Mouse (Mus musculus) hindbrain, embryonic 16.5 days (tissue): ENCODE results near the gene Hist1h1e. TPM values are rescaled to one million over a fixed set of nuclear protein-coding genes. Genes with fewer than 3 reads are reported as not detected.
"Not testable (repeated sequence)": the region's sequence is repeated elsewhere in the genome, so short reads cannot be mapped to it uniquely, and the experiment has no call there.

Experiments used
- ATAC-seq: fragments of 200-750 bp; cut with Nextera tagmentation; 2 replicates; pipeline ENCODE4 v1.8.0; 2017; ENCODE audit warnings: moderate TSS enrichment, moderate library complexity
- H3K27ac ChIP-seq: fragments of 300-500 bp; sonication (generic); 2 replicates; pipeline ENCODE4 v1.5.1; 2014; ENCODE audit warnings: low read depth, mild to moderate bottlenecking, control low read depth, low read length, moderate library complexity
- H3K27me3 ChIP-seq: fragments of 300-500 bp; sonication (generic); replicated peaks from 2 replicates; pipeline ENCODE4 v1.6.1; 2014; ENCODE audit warnings: low read length; ENCODE audit not compliant: control insufficient read depth, insufficient read depth
- H3K36me3 ChIP-seq: fragments of 300-500 bp; sonication (generic); 2 replicates; pipeline ENCODE4 v1.6.1; 2014; ENCODE audit warnings: mild to moderate bottlenecking, low read length, moderate library complexity, mixed read lengths; ENCODE audit not compliant: control insufficient read depth, insufficient read depth
- H3K4me1 ChIP-seq: fragments of 300-500 bp; sonication (generic); 2 replicates; pipeline ENCODE4 v1.6.1; 2014; ENCODE audit warnings: low read depth, low read length; ENCODE audit not compliant: control insufficient read depth, insufficient read depth
- H3K4me2 ChIP-seq: fragments of 300-500 bp; sonication (generic); 2 replicates; pipeline ENCODE4 v1.6.1; 2014; ENCODE audit warnings: mild to moderate bottlenecking, low read length, control low read depth, moderate library complexity
- H3K4me3 ChIP-seq: fragments of 300-500 bp; sonication (generic); 2 replicates; pipeline ENCODE4 v1.5.1; 2014; ENCODE audit warnings: mild to moderate bottlenecking, low read length, control low read depth, moderate library complexity
- H3K9ac ChIP-seq: fragments of 300-500 bp; sonication (generic); 2 replicates; pipeline ENCODE4 v1.6.1; 2014; ENCODE audit warnings: low read depth, mild to moderate bottlenecking, control low read depth, low read length, moderate library complexity
- H3K9me3 ChIP-seq: fragments of 300-500 bp; sonication (generic); 2 replicates; pipeline ENCODE4 v1.6.1; 2014; ENCODE audit warnings: mild to moderate bottlenecking, low read length, moderate library complexity; ENCODE audit not compliant: control insufficient read depth
- WGBS: fragments of 180-500 bp; shearing (Covaris S2); extraction: QIAGEN DNeasy Blood & Tissue Kit; methylation state at CpG from one replicate; pipeline ENCODE4 v1.1.7; 2014; 5-methylcytosine and 5-hydroxymethylcytosine counted together
- polyA plus RNA-seq: library from polyadenylated mRNA; unstranded; fragments of >200 nt; fragmentation: Nextera tagmentation; extraction: Ambion mirVana; gene quantifications from 2 replicates; pipeline ENCODE4 v1.2.1, GENCODE M21; 2015

The Hist1h1e gene
- polyA plus RNA-seq, 1 experiment from 2014 or later = 5.0 TPM

DNA sequence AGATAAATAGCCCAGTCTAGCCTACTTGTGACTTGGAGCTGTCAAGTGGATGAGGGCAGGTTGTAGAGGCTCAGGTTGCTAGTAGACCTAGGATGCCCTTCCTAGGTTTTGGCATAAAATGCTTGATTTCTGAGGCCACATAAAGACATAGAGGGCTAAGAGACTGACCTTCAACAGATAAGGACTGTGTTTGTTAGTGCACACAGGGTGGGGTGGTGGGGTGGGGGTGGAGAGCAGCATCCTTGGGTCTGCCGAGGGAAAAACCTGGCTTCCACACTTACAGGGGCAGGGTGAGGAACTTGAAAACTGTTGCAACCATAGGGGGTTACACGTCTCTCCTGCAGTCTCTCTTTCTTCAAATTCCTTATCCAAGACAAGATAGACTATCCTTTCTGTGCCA, 27.2 kb downstream of the Hist1h1e start:
- Histone ChIP-seq H3K27me3 (no peaks in the 10 kb centered on the region), H3K36me3 (no peaks in the 10 kb centered on the region), H3K4me1 (no peaks in the 10 kb centered on the region), H3K27ac (no peak overlapping the region), H3K9ac (no peak overlapping the region), H3K9me3 (no peaks in the 10 kb centered on the region), H3K4me3 (no peak overlapping the region), H3K4me2 (no peak overlapping the region)
- no peak for ATAC-seq
- WGBS = 92% methylated on average over 2 of the region's 2 CpGs

DNA sequence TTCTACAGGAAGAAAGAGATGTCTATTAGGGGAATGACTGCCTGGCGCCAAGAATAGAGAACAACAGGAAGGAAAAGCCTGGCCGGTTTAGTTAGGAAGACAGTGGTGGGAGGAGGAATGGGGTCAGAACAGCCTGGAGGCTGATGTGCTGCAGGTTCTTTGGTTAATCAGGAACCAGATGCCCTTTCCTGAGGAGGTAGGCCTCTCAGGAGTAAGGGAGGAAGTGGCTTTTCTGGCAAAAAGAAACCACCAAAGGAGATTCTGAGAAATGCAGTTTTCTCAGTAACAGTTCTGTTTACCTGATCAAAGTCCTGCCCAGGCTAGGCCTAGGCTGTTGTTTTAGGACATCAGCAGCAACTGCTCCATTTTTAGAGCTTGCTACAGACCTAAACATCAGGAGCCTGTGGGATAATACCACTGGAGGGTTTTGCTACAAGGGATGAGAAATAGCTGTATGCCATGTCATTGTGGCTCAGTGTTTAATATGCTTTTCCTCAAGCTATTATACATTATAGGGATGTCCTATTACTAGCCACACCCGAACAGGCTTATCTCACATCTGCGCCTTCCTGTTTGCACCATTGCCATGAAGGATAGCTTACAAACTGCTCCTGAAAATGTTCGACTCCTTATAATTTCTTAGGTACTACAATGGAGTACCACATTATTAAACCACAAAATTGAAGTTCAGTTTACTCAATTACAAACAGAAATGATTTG, 29.1 kb downstream of the Hist1h1e start:
- no peaks in the 10 kb centered on the region for H3K9me3 ChIP-seq
- H3K4me3 ChIP-seq = no peak overlapping the region
- H3K36me3 ChIP-seq = no peaks in the 10 kb centered on the region
- no peak overlapping the region for H3K9ac ChIP-seq
- 85% methylated on average over 5 of the region's 5 CpGs for whole genome bisulfite sequencing
- no peak overlapping the region for H3K27ac ChIP-seq
- no peak for ATAC-seq
- H3K4me2 ChIP-seq = no peak overlapping the region
- H3K4me1 ChIP-seq = no peaks in the 10 kb centered on the region
- no peaks in the 10 kb centered on the region for H3K27me3 ChIP-seq

DNA sequence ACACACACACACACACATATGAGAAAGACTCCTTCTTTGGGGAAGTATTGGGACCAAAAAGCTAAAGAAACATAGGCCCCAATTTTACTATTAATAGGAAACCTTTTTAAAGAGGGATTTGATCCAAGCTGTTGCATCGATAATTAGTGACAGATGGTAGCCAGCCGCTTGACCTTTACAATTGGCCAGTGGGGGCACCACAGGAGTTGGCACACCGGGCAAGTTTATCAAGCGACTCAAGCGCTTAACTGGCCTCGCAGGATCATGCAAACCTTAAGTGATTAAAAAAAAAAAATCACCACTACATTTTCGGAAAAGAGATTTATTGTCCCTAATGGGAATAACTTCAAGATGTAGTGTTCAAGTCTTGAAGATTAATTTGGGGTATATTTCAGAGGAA, 29.7 kb downstream of the Hist1h1e start:
- 81% methylated on average over 7 of the region's 7 CpGs for WGBS
- no peaks in the 10 kb centered on the region for H3K36me3 ChIP-seq

DNA sequence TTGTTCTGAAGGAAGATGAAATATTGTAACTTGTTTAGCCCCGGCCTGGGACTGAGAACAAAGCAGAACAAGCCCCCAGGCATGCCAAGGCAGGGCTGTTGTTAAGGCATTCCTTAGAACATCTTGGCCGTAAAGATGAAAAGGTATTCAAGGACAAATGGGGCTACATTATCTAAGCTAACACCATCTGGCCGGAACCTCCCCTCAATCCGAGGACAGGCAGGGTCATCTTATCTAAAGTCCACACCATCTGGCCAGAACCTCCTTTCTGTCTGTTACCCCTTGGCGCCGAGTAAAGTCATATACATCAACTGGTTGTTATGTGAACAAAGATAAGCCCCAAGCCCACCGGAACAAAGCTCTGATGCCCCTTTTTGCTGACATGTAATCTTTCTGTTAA, 30.5 kb downstream of the Hist1h1e start:
- WGBS = 91% methylated on average over 7 of the region's 7 CpGs

More for the DNA sequence above, 29.7 kb downstream of the Hist1h1e start:
- Histone ChIP-seq H3K4me3 (no peak overlapping the region), H3K27ac (no peak overlapping the region), H3K9ac (no peak overlapping the region), H3K27me3 (no peaks in the 10 kb centered on the region), H3K4me1 (no peaks in the 10 kb centered on the region), H3K4me2 (no peak overlapping the region), H3K9me3 (no peaks in the 10 kb centered on the region)
- no peak for ATAC-seq

DNA sequence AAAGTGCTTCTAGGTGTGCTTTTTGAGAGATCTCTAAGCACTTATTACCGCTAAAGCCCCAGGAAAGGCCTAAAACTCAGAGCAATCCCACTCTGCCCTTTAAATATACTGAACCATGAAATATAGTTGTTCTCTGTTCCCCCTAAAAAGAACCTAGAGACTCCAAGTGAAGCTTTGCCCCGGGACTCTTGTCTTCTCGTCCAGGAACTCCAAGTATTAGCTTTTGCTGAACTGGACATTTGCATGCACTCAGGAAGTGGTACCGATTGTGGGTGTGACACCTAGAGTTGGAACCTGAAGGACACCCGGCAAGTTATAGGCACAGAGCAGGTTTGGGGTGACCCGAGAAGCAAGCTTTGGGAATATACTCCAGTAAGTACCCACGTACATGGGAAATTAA, 31.2 kb downstream of the Hist1h1e start:
- Histone ChIP-seq H3K4me2 (no peak overlapping the region), H3K4me1 (peaks cover 7% of the 10 kb centered on the region), H3K27me3 (no peaks in the 10 kb centered on the region), H3K36me3 (no peaks in the 10 kb centered on the region), H3K9me3 (no peaks in the 10 kb centered on the region), H3K4me3 (no peak overlapping the region), H3K27ac (no peak overlapping the region), H3K9ac (no peak overlapping the region)
- 97% methylated on average over 7 of the region's 7 CpGs for WGBS
- no peak for ATAC-seq

More for the DNA sequence above, 30.5 kb downstream of the Hist1h1e start:
- not testable (repeated sequence) for H3K4me3 ChIP-seq, H3K27me3 ChIP-seq, H3K9me3 ChIP-seq, H3K4me1 ChIP-seq, ATAC-seq, H3K9ac ChIP-seq, H3K27ac ChIP-seq, H3K36me3 ChIP-seq, H3K4me2 ChIP-seq

DNA sequence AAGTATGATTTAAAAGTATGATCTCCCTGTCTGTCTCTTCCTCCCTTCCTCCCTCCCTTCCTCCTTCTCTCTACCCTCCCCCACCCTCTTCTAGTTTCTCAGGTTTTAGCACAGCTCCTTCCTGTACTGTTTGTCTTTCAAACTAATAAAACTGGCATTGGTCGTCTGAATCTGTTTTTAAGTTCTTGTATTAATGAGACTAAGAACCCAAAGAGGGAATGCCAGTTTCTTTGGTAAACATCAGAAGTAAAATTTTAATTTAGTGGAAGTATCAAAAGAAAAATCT, 35.5 kb downstream of the Hist1h1e start:
- 2% methylated on average over 1 of the region's 1 CpGs for WGBS
- Histone ChIP-seq H3K4me3 (peak overlapping the region; percentile 32), H3K4me1 (peaks cover 17% of the 10 kb centered on the region), H3K36me3 (no peaks in the 10 kb centered on the region), H3K9me3 (no peaks in the 10 kb centered on the region), H3K27ac (peak overlapping the region; percentile 75), H3K9ac (peak overlapping the region; percentile 48; the same call in 1 of the 2 replicates), H3K27me3 (no peaks in the 10 kb centered on the region), H3K4me2 (peak overlapping the region; percentile 66)
- ATAC-seq = no peak

DNA sequence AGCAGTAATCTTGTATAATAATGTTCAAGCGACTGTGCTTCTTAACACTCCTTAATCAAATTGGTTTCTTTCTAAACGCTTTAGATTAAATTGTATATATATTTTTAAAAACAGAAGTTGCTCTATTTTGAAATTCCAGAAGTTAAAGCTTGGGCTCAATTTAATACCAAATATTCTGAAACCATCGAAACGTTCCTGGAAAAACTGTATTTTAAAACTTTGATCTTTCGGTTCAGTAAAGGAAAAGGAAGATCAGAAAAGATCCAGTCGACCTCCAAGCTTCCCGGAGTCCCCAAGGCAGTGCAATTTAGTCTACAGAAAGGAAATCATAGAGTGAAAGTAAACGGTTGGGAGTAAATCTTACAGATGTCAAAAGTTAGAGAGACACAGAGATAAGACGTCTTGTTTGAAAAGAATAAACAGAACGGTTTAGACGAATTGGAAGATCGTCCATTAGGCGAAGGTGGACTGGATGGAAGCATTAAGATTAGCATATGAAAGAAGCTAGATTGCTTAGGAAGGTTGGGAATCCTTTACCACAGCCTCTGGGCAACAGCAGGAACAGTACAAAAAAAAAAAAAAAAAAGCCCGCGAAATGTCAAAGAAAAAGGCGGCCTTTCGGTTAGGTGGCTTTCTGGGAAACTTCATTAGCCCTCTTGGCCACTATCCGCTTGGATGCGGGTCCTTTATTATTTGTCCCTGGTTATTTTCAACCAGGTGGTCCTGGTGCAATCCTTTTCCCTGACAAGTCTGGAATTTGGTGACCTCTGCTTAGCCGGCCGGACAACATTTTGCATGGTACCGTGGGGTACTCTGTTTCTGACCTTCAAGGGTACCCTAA, 36.0 kb downstream of the Hist1h1e start:
- WGBS = 1% methylated on average over 22 of the region's 22 CpGs
- H3K27ac ChIP-seq = peak overlapping the region; percentile 75

DNA sequence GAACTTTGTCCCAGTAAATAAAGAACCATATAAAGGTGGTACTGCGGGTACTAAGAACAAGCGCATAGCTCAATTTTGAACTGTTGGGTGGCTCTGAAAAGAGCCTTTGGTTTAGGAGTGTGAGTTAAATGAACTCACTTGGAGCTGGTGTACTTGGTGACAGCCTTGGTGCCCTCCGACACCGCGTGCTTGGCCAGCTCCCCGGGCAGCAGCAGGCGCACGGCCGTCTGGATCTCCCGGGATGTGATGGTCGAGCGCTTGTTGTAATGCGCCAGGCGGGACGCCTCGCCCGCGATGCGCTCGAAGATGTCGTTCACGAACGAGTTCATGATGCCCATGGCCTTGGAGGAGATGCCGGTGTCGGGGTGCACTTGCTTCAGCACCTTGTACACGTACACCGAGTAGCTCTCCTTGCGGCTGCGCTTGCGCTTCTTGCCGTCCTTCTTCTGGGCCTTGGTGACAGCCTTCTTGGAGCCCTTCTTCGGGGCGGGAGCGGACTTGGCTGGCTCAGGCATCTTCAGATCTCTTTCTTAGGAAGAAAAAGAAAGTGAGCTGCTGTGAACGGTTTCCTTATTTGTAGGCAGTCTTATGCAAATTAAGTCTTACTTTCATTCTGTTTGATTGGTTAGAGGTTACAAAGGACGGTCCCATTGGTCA, 36.8 kb downstream of the Hist1h1e start:
- H3K27me3 ChIP-seq, H3K9me3 ChIP-seq, H3K36me3 ChIP-seq: not testable (repeated sequence)
- 0% methylated on average over 21 of the region's 36 CpGs for WGBS
- Histone ChIP-seq H3K4me3 (peak overlapping the region; percentile 50), H3K4me2 (peak overlapping the region; percentile 66), H3K27ac (peak overlapping the region; percentile 75), H3K9ac (peak overlapping the region; percentile 63), H3K4me1 (peaks cover 18% of the 10 kb centered on the region)
- peak; percentile 90 for ATAC-seq

More for the DNA sequence above, 36.0 kb downstream of the Hist1h1e start:
- Histone ChIP-seq H3K4me3 (peak overlapping the region; percentile 50), H3K9me3 (no peaks in the 10 kb centered on the region), H3K9ac (peak overlapping the region; percentile 48), H3K4me2 (peak overlapping the region; percentile 66), H3K4me1 (peaks cover 18% of the 10 kb centered on the region), H3K36me3 (no peaks in the 10 kb centered on the region), H3K27me3 (no peaks in the 10 kb centered on the region)
- ATAC-seq = no peak

DNA sequence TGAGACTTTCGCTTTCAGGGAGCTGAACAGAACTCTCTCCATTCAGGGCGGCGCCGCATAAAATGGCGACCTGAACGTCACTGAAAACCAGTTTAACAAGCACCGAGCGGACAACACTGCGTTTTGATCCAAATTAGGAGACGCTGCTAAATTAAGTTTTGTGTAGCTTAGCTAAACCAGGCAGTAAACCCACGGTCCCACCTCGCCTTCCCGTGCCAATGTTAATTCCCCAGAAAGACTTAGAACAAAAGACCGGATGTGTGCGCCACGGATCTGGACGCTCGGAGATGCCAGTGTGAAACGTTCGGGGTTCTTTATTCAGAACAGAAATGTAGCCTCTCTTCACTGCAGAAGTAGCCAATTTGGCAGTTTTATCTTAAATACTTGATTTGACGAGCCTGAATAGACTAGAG, 37.3 kb downstream of the Hist1h1e start:
- H3K4me2 ChIP-seq = peak overlapping the region; percentile 66
- H3K9me3 ChIP-seq = no peaks in the 10 kb centered on the region
- under 1% methylated on average over 21 of the region's 21 CpGs for WGBS
- peak overlapping the region; percentile 63 for H3K9ac ChIP-seq
- no peaks in the 10 kb centered on the region for H3K36me3 ChIP-seq
- peaks cover 18% of the 10 kb centered on the region for H3K4me1 ChIP-seq
- H3K27ac ChIP-seq = peak overlapping the region; percentile 75
- ATAC-seq = no peak
- H3K4me3 ChIP-seq = peak overlapping the region; percentile 50
- no peaks in the 10 kb centered on the region for H3K27me3 ChIP-seq
